ENCODE assay signal across 10 mouse cellular contexts in genomic region chr12:4679971-4680370, GRCm38 (mm10). TPM values are rescaled to one million over a fixed set of nuclear protein-coding genes. Genes with fewer than 3 reads are reported as not detected.
DNase-seq lines count a peak whose midpoint lies in the region; ATAC-seq lines count a peak whose summit lies in the region.
"Had no signal": no experiment of that assay in that cellular context is flagged by ENCODE, and none has a peak within 500 bp of the region (broad histone marks: within the 10 kb centered on the region; RNA-seq: fewer than 3 reads in every experiment).

No protein-coding gene starts in this region.

- intact Hi-C loops in heart, postnatal 36 days (cut with DNase I): no loop called here

- H3K36me3 ChIP-seq in liver, embryonic 13.5 days: peaks cover 29% of the 10 kb centered on the region
- H3K36me3 ChIP-seq in kidney, embryonic 14.5 days (ENCODE audit: control insufficient read depth, insufficient read depth, low read length): peaks cover 21% of the 10 kb centered on the region; the same call in 1 of the 2 replicates

- H3K9ac ChIP-seq in liver, embryonic 13.5 days: peak overlapping the region; percentile 68
- H3K9ac ChIP-seq in kidney, embryonic 14.5 days (ENCODE audit: low read depth, low read length): no peak overlapping the region

- peak overlapping the region; percentile 47 for H3K4me3 ChIP-seq in liver, embryonic 13.5 days (replicated peaks)
- no peak overlapping the region for H3K4me3 ChIP-seq in kidney, embryonic 14.5 days (ENCODE audit: low read length)

- peaks cover 44% of the 10 kb centered on the region for H3K4me1 ChIP-seq in liver, embryonic 13.5 days (replicated peaks)
- no peaks in the 10 kb centered on the region for H3K4me1 ChIP-seq in kidney, embryonic 14.5 days (ENCODE audit: control insufficient read depth, insufficient read depth, low read length)

- H3K27me3 ChIP-seq in liver, embryonic 13.5 days: no peaks in the 10 kb centered on the region
- H3K27me3 ChIP-seq in kidney, embryonic 14.5 days (ENCODE audit: control insufficient read depth, insufficient read depth, low read length): no peaks in the 10 kb centered on the region

- H3K9me3 ChIP-seq in liver, embryonic 13.5 days (replicated peaks): no peaks in the 10 kb centered on the region
- no peaks in the 10 kb centered on the region for H3K9me3 ChIP-seq in kidney, embryonic 14.5 days (ENCODE audit: control insufficient read depth, low read length)

- peak overlapping the region; percentile 90 for H3K27ac ChIP-seq in liver, embryonic 13.5 days
- H3K27ac ChIP-seq in kidney, embryonic 14.5 days (ENCODE audit: low read depth, low read length): no peak overlapping the region

- 13% methylated on average over 4 of the region's 4 CpGs for WGBS in liver, embryonic 13.5 days (ENCODE audit: insufficient replicate concordance)
- 75% methylated on average over 4 of the region's 4 CpGs for WGBS in kidney, embryonic 14.5 days

- DNase-seq in heart, adult 11 months: peak; percentile 84
- no peak for DNase-seq in heart, postnatal 36 days
- DNase-seq in brain, adult 2 months (ENCODE audit: low read depth, low spot score): peak; percentile 92
- peak; percentile 13 for DNase-seq in heart, postnatal 4 days
- peak; percentile 81 for DNase-seq in liver, embryonic 13.5 days
- DNase-seq in lung, postnatal 36 days: no peak
- DNase-seq in thymus, postnatal 36 days: no peak
- DNase-seq: kidney, adult 9 months had no signal

- peak overlapping the region; percentile 64 for H3K4me2 ChIP-seq in liver, embryonic 13.5 days
- no peak overlapping the region for H3K4me2 ChIP-seq in kidney, embryonic 14.5 days (replicated peaks; ENCODE audit: low read depth, low read length)

- peak; percentile 100 for ATAC-seq in liver, embryonic 13.5 days (ENCODE audit: low read depth)
- no peak for ATAC-seq in kidney, embryonic 14.5 days (ENCODE audit: low FRiP score, low TSS enrichment)

RNA-seq across cellular contexts. Expression of gene Fam228a, which starts 58.3 kb away (rescaled TPM):
- not detected for total RNA-seq in heart, postnatal 36 days (2021)
- not detected for total RNA-seq in heart, postnatal 4 days (2021)
- 0.05 TPM in 1 of 2 replicates, not detected in the other for polyA plus RNA-seq in liver, embryonic 13.5 days (2015; fragmentation: Nextera tagmentation; extraction: Ambion mirVana)
- 0.50 and 0.73 TPM in 2 replicates for polyA plus RNA-seq in kidney, embryonic 14.5 days (2014; fragmentation: Nextera tagmentation; extraction: Ambion mirVana)
- polyA plus RNA-seq: small intestine, adult 2 months had no signal

Comparison
In these comparisons a context has a peak if more than half of its experiments do, and no peak if none do; other contexts are left out.
1. DNase-seq: peak in heart, adult 11 months (single experiment), brain, adult 2 months (single experiment), heart, postnatal 4 days (single experiment) and liver, embryonic 13.5 days (single experiment); none in heart, postnatal 36 days (0 of 2), lung, postnatal 36 days (single experiment) and thymus, postnatal 36 days (0 of 2).